Mouse (Mus musculus): ENCODE measurements around the gene Tfap2a. TPM values are rescaled to one million over a fixed set of nuclear protein-coding genes. Genes with fewer than 3 reads are reported as not detected.

Tfap2a gene
- not detected for polyA plus RNA-seq (2017; shearing (Covaris generic))

DNA sequence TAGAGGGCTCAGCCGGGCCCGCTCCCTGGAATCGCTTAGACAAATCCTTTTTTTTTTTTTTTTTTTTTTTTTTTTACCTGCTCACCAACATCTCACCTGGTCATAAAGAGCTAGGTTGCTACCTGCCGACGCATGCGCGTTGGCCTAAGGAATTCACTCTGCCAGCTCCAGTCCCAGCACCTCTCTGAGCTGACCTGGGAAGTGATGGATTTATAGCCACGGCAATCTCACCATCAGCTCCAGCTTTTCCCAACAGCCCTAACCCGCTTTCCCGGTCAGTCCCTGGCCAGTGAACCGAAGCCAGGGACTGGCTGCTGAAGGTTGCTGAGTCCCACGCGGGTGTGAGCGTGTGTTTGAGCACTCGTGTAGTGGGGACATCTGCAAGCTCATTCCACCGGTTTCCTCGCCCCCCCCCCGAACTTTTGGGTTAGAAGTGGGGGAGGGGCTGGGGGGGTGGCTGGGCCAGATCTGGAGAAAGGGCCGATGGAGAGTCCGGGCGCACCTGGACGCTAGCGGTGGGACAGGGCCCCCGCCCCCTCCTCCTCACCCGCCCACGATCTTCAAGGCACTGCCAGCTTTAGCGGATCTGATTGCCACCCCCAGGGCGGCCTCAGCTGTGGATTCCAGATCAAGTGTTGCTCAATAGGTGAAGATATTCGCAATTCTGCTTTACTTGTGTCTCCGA, at the start of gene Tfap2a:
Gene Tfap2a, minus strand, starts transcription at position 181 of the 685 bp plus-strand sequence.

Other genes starting within 250 kb of the Tfap2a start
- 0.20 TPM for gene Gcnt2, start 121.4 kb upstream of the Tfap2a start, polyA plus RNA-seq (2017; shearing (Covaris generic))